Mouse (Mus musculus) forebrain, embryonic 14.5 days (tissue): ENCODE measurements at regions not wholly inside any gene's neighbourhood (a gene's known extent, or its start where the extent isn't known, plus 50 kb on each side); places are given as distances from the start of the nearest gene placed in this dataset.

Experiments
- ATAC-seq: fragments of 200-750 bp; cut with Nextera tagmentation; 2 replicates; pipeline ENCODE4 v1.8.0; 2017; ENCODE audit warnings: mild to moderate bottlenecking, moderate library complexity
- DNase-seq: peaks from one replicate; pipeline ENCODE4 v3.0.0-alpha.2; 2015; ENCODE audit warnings: low spot score
- H3K27ac ChIP-seq: fragments of 300-500 bp; sonication (generic); 2 replicates; pipeline ENCODE4 v1.5.1; 2014; ENCODE audit warnings: low read depth, mild to moderate bottlenecking, control low read depth, low read length, moderate library complexity
- H3K27me3 ChIP-seq: fragments of 300-500 bp; sonication (generic); replicated peaks from 2 replicates; pipeline ENCODE4 v1.6.1; 2014; ENCODE audit warnings: low read length, control low read depth, mixed read lengths; ENCODE audit not compliant: control insufficient read depth, insufficient read depth
- H3K36me3 ChIP-seq: fragments of 300-500 bp; sonication (generic); 2 replicates; pipeline ENCODE4 v1.6.1; 2014; ENCODE audit warnings: low read length, control low read depth; ENCODE audit not compliant: control insufficient read depth, insufficient read depth
- H3K4me1 ChIP-seq: fragments of 300-500 bp; sonication (generic); 2 replicates; pipeline ENCODE4 v1.6.1; 2014; ENCODE audit warnings: antibody characterized with exemption, low read length, control low read depth; ENCODE audit not compliant: control insufficient read depth, insufficient read depth
- H3K4me2 ChIP-seq: fragments of 300-500 bp; sonication (generic); 2 replicates; pipeline ENCODE4 v1.6.1; 2014; ENCODE audit warnings: mild to moderate bottlenecking, control low read depth, low read length
- H3K4me3 ChIP-seq: fragments of 300-500 bp; sonication (generic); 2 replicates; pipeline ENCODE4 v1.5.1; 2014; ENCODE audit warnings: low read depth, low read length, control low read depth
- H3K9ac ChIP-seq: fragments of 300-500 bp; sonication (generic); 2 replicates; pipeline ENCODE4 v1.6.1; 2014; ENCODE audit warnings: mild to moderate bottlenecking, low read length, control low read depth, moderate library complexity
- H3K9me3 ChIP-seq: fragments of 300-500 bp; sonication (generic); replicated peaks from 2 replicates; pipeline ENCODE4 v1.6.1; 2016; ENCODE audit warnings: low read length, control low read depth, mixed read lengths; ENCODE audit not compliant: control insufficient read depth
- WGBS: fragments of 180-500 bp; shearing (Covaris S2); extraction: QIAGEN DNeasy Blood & Tissue Kit; methylation state at CpG from one replicate; pipeline ENCODE4 v1.1.7; 2014; 5-methylcytosine and 5-hydroxymethylcytosine counted together

DNA sequence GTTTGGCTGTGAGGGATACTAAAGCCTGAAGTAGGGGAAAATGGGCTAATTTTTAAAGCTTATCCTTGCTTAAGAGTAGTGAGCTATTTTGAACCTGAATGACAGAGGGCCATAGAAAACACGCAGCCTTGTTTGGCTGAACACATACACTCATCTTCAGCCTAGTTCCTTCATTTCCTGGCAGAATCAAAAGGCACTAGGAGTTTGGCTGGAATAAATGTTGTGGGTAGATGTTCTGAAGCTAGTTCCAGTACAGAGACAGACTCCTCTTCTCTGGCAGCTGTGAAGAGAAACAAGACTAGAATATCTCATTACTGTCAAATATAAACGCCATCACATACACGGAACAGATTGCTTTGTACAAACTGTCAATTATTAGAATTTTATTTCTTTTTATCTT, 809.5 kb downstream of the Car8 start:
- ATAC-seq (no peak), DNase-seq (peak; percentile 45)
- H3K36me3 ChIP-seq: no peaks in the 10 kb centered on the region
- no peak overlapping the region for H3K9ac ChIP-seq
- H3K27me3 ChIP-seq: no peaks in the 10 kb centered on the region
- no peaks in the 10 kb centered on the region for H3K9me3 ChIP-seq
- H3K4me3 ChIP-seq: no peak overlapping the region
- no peak overlapping the region for H3K4me2 ChIP-seq
- no peaks in the 10 kb centered on the region for H3K4me1 ChIP-seq
- H3K27ac ChIP-seq: no peak overlapping the region
- 77% methylated on average over 3 of the region's 3 CpGs for WGBS

DNA sequence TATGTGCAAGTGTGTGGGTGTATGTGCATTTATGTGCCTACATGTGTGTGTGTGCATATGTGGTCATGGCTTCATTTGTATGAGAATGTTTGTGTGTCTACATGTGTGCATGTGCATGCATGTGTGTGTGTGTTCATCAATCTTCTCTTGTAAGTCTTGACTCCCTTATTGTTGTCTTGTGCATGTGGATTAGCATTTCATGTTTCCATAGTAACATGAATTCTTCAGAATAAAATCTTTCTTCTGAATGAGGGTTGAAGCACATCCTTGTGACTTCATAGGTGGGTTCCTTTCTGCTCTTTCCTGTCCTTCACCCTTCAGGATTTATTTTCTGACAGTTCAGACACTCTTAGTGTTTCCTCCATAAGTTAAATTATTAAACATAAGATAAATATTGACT, 814.8 kb downstream of the Car8 start:
- DNase-seq: no peak
- no peak overlapping the region; the same call in 1 of the 2 replicates for H3K27ac ChIP-seq
- H3K9me3 ChIP-seq: no peaks in the 10 kb centered on the region
- no peaks in the 10 kb centered on the region for H3K27me3 ChIP-seq
- no peaks in the 10 kb centered on the region for H3K4me1 ChIP-seq
- H3K4me2 ChIP-seq: no peak overlapping the region
- H3K4me3 ChIP-seq: no peak overlapping the region
- ATAC-seq: no peak
- no peak overlapping the region for H3K9ac ChIP-seq
- no peaks in the 10 kb centered on the region for H3K36me3 ChIP-seq

DNA sequence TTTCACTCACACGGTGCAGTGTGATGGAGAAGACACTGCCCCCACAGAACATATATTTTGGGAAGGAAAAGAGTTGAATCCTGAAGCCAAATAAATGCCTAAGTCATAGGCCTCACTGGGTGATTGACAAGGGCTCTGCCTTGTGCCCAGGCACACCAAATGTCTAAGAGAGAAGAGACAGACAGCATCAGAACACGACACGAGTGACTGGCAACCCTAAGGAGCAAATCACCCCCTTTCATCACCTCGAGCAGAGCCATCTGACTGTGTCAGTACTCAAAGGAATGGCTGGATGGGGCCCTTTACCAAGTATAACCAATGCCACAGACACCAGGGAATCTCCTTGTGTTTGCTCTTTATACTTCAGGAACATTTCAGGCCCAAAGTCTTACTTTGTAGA, 815.6 kb downstream of the Car8 start:
- Histone ChIP-seq H3K9ac (no peak overlapping the region), H3K27me3 (no peaks in the 10 kb centered on the region), H3K36me3 (no peaks in the 10 kb centered on the region), H3K27ac (no peak overlapping the region), H3K4me3 (no peak overlapping the region), H3K9me3 (no peaks in the 10 kb centered on the region), H3K4me2 (no peak overlapping the region), H3K4me1 (no peaks in the 10 kb centered on the region)
- DNase-seq (peak; percentile 48), ATAC-seq (peak; percentile 34; the same call in 1 of the 2 replicates)
- WGBS: 73% methylated on average over 4 of the region's 4 CpGs

DNA sequence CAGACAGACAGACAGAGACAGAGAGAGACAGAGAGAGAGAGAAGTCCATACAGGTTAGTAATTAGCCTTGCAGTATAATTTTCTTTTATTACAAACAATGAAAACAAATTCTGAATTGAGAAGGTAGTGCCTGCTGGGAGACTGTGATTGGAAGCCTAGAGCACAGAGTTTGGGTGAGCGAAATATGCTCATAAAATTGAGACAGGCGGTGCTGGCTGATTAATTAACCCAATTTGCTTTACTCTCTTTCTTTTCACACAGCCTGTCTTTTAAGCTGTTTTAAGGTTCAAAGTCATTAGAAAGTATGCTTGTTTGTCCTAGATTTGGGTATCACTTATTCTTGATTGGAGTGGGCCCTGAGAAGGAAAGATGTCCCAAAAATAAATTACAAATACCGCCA, 816.1 kb downstream of the Car8 start:
- H3K36me3 ChIP-seq: no peaks in the 10 kb centered on the region
- H3K4me1 ChIP-seq: no peaks in the 10 kb centered on the region
- H3K9me3 ChIP-seq: no peaks in the 10 kb centered on the region
- DNase-seq: peak; percentile 14
- no peaks in the 10 kb centered on the region for H3K27me3 ChIP-seq
- H3K4me2 ChIP-seq: no peak overlapping the region
- no peak overlapping the region for H3K9ac ChIP-seq
- peak; percentile 12; the same call in 1 of the 2 replicates for ATAC-seq
- H3K4me3 ChIP-seq: no peak overlapping the region
- WGBS: 69% methylated on average over 3 of the region's 3 CpGs
- H3K27ac ChIP-seq: no peak overlapping the region

DNA sequence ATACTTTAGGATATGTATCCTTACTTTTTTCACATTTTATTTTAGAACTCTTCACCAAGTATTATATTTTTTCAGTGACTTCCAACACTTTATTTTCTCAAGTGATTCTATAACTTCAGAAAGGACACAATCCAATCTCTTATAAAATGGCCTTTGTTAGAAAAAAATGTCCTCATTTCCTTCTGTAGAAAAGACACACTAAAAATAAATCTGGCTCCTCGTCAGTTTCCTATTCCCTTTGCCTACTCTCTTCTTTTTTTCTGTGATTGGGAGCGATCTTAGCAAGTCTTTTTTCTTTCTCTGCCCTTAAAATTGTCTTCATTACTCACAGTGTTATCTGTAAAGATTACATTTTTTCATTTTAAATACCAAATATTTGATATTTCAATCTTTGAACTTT, 824.5 kb downstream of the Car8 start:
- no peak overlapping the region for H3K27ac ChIP-seq
- WGBS: 79% methylated on average over 2 of the region's 2 CpGs
- no peak overlapping the region for H3K4me2 ChIP-seq
- H3K9me3 ChIP-seq: no peaks in the 10 kb centered on the region
- no peak overlapping the region for H3K9ac ChIP-seq
- no peaks in the 10 kb centered on the region for H3K36me3 ChIP-seq
- no peak overlapping the region for H3K4me3 ChIP-seq
- H3K27me3 ChIP-seq: no peaks in the 10 kb centered on the region
- H3K4me1 ChIP-seq: no peaks in the 10 kb centered on the region
- ATAC-seq: no peak
- DNase-seq: no peak

DNA sequence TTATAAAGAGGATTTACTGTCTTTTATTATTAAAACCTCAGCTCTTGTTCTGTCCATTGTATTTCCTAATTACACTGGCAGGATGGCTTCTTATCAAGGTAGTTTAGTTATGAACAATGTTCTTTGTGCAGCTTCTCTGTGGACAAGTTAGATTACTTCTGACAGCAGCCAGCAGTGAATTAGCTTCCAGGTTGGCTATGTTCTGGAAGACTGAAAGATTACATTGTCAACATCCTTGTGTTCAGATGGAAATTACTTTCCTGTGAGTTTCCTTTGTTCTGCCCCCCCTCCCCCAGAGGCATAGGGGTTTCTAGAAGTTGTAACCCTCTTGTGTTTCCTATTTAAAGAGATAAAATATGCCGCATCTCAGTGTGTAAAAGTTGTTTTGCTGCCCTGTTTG, 846.1 kb downstream of the Car8 start:
- WGBS: 55% methylated on average over 1 of the region's 1 CpGs
- DNase-seq: no peak

DNA sequence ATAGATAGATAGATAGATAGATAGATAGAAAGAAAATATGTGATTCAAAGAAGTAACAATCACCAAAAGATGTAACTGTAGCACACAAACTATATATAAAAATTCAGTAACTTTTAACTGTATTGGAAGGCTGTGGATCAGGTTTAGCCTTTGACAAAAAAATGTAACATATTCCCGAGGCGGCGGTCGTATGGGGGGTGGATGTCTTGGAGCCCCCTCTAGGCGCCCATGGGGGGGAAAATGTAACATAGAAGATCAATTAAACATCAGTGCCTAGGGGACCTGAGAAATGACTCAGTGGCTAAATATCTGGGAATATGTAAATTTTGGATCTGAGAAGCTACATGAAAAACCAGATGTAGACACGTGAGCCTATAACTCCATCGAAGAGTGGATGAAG, 847.2 kb downstream of the Car8 start:
- no peaks in the 10 kb centered on the region for H3K4me1 ChIP-seq
- WGBS: 89% methylated on average over 7 of the region's 7 CpGs
- DNase-seq: peak; percentile 42
- H3K4me2 ChIP-seq: no peak overlapping the region
- no peak overlapping the region for H3K27ac ChIP-seq
- no peaks in the 10 kb centered on the region for H3K27me3 ChIP-seq
- H3K9ac ChIP-seq: no peak overlapping the region
- ATAC-seq: no peak
- no peaks in the 10 kb centered on the region for H3K9me3 ChIP-seq
- no peaks in the 10 kb centered on the region for H3K36me3 ChIP-seq
- no peak overlapping the region for H3K4me3 ChIP-seq

More for the DNA sequence above, 846.1 kb downstream of the Car8 start:
- Histone ChIP-seq H3K9me3 (no peaks in the 10 kb centered on the region), H3K4me1 (no peaks in the 10 kb centered on the region), H3K4me2 (no peak overlapping the region), H3K9ac (no peak overlapping the region), H3K4me3 (no peak overlapping the region), H3K27ac (no peak overlapping the region), H3K27me3 (no peaks in the 10 kb centered on the region), H3K36me3 (no peaks in the 10 kb centered on the region)
- ATAC-seq: no peak

DNA sequence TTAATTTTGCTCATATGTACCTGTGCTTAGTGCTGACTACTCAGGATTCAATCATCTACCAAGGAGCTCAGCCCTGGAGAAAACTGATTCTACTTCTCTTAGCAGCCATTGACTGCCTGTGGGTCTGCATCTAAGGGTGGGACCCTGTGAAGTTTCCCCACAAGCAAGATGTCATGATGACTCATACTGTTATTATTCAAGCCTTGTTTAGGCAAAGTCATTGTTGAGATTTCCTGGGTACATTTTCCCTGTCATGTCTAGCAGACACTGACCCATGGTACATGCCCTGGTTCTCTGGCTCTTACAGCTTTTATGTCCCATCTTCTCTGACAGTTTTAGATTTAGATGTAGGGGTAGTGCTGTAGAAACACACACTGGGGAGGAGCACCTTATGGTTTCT, 853.8 kb downstream of the Car8 start:
- no peaks in the 10 kb centered on the region for H3K4me1 ChIP-seq
- no peaks in the 10 kb centered on the region for H3K27me3 ChIP-seq
- H3K36me3 ChIP-seq: no peaks in the 10 kb centered on the region
- no peak overlapping the region for H3K27ac ChIP-seq
- no peak overlapping the region for H3K4me3 ChIP-seq
- ATAC-seq (no peak), DNase-seq (no peak)
- H3K4me2 ChIP-seq: no peak overlapping the region
- H3K9me3 ChIP-seq: no peaks in the 10 kb centered on the region
- H3K9ac ChIP-seq: no peak overlapping the region

DNA sequence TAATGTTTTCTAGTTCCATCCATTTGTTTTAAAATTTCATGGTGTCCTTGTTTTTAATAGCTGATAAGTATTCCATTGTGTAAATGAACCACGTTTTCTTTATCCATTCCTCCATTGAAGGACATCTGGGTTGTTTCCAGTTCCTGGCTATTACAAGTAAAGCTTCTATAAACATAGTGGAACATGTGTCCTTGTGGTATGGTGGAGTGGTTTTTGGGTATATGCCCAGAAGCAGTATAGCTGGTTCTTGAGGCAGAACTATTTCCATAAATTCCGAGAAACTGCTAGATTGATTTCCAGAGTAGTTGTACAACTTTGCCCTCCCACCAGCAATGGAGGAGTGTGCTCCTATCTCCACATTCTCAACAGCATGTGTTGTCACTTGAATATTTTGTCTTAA, 858.8 kb downstream of the Car8 start:
- ATAC-seq (no peak), DNase-seq (no peak)
- Histone ChIP-seq H3K9me3 (no peaks in the 10 kb centered on the region), H3K4me1 (no peaks in the 10 kb centered on the region), H3K4me2 (no peak overlapping the region), H3K36me3 (no peaks in the 10 kb centered on the region), H3K27me3 (no peaks in the 10 kb centered on the region), H3K9ac (no peak overlapping the region), H3K27ac (no peak overlapping the region), H3K4me3 (no peak overlapping the region)
- whole genome bisulfite sequencing: 70% methylated on average over 2 of the region's 2 CpGs
